Mouse (Mus musculus): ENCODE data around the gene Trp53tg5. TPM values are rescaled to one million over a fixed set of nuclear protein-coding genes. Genes with fewer than 3 reads are reported as not detected.

The Trp53tg5 gene
- total RNA-seq (2021): not detected
- long read RNA-seq, experiment 1: 0 reads
- long read RNA-seq, experiment 2: 0 reads

DNA sequence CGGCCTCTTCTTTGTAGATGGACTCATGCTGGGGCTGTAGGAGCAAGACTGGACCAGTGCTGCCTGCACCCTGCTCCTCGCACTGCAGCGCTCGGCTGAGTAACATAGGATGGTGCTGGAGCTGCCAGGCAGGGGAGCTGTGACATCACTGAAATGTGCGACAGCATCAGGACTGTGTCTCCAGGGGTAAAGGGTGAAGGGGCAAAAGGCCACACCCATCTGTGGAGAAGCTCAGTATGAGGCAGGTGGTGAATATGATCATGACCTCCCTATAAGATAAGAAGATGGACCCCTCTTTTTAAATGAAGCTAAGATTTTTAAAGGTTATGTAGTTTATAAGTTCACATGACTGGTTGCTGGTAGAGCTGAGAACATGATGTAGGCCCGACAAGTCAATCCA, at the start of gene Trp53tg5:
Gene Trp53tg5 (minus strand): TSS at position 101 of the 400 bp plus-strand sequence.
- no peak for DNase-seq

DNA sequence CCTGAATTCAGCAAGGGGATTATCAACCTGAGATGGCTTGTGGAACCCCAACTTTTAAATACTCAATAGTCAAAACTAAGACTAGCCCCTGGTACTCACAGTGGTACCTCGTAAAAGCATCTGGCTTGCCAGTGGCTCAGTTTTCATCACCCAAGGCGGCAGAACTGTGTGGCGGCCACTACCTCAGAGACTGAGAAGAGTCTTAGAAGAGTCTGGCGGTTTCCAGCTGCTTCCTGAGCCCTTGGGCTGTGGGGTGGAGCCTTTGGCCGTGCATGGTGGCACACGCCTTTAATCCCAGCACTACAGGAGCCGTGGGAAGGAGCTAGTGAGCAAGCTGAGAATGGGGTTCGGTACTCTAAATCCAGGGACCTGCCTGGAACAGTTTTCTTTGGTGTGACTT, 48.8 kb upstream of the Trp53tg5 start:
- no peak for DNase-seq

GRCm38 (mm10) chr2:164521841-164522240, 48.3 kb upstream of the Trp53tg5 start:
- peak in 1 of 2 experiments; percentile 30 for DNase-seq

DNA sequence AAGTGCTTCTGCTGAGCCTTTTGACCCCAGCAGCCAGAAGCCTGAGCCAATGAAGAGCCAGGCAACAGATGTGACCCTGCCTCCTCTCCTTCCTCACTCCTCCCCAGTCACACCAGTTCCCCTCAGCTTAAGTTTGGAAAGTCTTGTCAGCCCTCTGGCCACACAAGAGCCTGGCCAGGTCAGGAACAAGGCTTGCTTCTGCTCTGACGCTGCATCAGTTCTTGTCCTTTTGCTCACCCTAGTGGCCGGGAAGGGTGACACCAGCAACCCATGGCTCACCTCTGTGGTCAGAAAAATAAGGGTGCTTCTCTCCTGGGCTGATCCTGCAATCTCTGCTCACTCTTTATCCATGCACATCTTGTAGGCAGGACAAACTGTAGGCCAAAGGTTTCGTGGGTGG, 47.3 kb upstream of the Trp53tg5 start:
- peak; percentile 61 to 62 for DNase-seq

DNA sequence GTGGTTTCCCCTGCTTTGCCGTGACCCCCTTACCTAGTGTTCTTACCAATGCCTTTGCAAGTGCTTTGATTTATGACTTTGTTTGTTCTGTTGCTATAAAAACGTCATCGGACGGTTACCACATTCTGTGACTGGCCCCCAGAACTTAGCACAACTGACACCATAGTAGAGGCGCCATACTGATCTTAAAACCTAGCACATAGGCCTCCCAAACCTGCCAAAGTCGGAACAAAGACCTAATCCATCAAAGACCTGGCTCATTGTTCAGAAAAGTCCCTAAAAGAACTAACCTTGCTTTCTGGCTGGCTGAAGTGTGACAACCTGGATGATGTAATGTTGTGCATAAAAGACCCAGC, 45.6 kb upstream of the Trp53tg5 start:
- DNase-seq: no peak

DNA sequence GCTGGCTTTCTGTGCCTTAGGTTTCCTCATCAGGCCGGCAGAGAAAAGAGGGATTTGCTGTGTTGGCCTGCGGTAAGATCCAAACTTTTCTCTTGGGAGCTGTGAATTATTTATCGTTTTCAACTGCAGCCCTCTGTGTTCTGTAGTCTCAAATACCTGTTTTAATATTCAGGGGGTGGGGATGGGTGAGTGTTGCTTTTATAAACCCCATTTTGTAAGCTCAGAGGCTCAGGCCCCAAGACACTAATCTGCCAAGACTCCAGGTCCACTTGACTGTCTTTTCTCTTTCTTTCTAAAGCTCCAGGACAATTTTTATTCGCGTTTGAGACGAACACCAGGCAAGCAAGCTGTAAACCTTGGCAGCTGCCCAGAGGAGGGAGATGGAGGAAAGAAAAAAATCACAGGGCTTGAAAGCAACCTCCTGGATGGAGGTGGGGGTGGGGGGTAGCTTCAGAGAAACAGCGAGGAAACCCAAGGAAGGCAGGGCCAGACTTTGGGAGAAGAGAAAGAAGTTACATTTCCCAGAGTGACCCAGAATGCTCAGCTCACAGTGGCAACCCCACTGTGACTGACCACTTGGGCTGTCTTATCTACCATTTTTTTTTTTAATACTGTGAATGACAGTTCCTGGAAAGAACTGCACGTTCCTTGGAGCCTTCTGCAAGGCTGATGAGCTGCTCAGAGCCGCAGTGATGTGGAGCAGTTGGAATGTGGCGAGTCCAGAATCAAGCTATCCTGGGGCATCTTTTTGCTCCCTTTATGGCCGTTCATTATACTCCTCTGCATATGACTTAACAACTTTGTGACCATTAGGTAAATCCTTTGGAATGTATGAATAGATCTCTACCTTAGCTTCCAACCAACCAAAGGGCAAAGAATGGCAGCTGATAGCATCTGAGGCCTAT, 45.0 kb upstream of the Trp53tg5 start:
- DNase-seq: no peak

- DNase-seq: peak; percentile 71 to 73
Measured at GRCm38 (mm10) chr2:164517485-164518221, 44.1 kb upstream of the Trp53tg5 start.

DNA sequence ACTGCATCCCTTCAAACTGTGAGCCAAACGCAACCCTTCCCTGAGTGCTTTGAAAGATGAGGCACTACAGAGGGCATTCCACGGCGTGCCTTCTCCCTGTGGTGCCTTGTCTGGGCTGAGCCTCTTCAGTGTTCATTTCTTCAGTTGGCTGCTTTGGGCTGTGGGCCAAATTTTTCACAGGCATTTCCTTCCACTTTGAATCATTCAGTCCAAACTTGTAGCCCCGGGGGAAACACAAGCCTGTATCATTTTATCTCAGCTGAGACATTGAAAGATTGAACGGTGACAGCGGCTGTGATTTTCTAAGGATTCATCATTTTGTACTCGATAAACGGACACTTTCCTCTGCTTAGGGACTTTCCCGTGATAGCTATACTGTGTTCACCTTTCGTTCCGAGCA, 43.1 kb upstream of the Trp53tg5 start:
- no peak for DNase-seq

DNA sequence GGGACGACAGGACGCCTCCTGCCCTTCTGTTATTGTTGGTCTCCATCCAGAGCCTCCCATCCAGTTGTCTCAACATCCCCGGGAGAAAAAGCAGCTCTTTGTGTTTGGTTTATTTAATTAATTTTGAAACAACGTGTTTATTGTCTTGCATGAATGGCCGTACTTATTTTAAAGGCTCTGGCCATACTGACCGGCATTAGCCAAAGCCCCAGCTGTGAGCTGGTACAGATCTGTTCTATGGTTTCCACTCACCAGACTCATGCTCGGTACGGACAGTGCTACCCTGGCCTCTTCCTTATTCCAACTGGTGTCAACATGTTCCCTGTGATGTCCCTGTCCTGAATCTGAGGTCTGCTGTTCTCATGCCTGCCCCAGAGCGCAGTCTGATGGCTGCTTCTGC, 42.4 kb upstream of the Trp53tg5 start:
- no peak for DNase-seq

GRCm38 (mm10) chr2:164514916-164515315, 41.4 kb upstream of the Trp53tg5 start:
- no peak for DNase-seq

GRCm38 (mm10) chr2:164513389-164513788, 39.9 kb upstream of the Trp53tg5 start:
- DNase-seq: peak; percentile 61 to 87

DNA sequence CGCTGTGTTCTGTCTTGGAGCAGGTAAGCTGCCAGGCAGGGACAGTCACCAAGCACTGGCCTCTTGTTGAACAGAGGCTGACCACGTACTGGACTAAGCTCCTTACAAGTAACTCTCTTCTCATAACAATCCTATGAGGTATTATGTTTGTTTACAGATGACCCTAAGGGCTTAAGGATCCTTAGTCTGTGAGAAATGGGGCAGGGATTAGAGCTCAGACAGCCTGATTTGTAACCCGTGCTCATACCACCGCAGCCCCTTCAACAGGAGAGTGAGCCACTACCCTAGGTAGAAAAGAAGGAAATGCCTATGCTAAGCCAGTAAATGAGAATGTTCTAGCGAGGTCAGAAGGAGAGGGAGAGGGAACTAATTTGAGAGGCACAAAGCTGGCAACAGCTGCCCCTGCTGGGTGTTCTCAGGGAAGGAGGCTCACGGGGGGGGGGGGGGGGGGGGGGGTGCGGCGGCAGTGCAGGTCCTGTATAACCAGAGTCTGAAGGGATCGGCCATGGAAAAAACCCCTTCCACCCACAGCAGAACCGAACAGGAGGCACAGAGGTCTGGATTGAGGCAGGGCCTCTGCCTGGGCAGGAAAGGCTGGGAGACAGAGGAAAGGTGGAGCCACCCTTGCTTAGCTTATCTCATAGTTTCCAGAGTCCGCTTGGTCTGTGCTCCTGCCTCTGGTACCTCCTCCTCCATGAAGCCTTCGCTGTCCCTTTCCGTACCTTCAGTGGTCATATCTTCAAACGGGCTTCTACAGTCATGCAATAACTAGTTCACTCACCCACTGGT, 38.8 kb upstream of the Trp53tg5 start:
- DNase-seq: peak; percentile 22 to 64

- DNase-seq: no peak
Measured at GRCm38 (mm10) chr2:164510621-164511190, 37.2 kb upstream of the Trp53tg5 start.

DNA sequence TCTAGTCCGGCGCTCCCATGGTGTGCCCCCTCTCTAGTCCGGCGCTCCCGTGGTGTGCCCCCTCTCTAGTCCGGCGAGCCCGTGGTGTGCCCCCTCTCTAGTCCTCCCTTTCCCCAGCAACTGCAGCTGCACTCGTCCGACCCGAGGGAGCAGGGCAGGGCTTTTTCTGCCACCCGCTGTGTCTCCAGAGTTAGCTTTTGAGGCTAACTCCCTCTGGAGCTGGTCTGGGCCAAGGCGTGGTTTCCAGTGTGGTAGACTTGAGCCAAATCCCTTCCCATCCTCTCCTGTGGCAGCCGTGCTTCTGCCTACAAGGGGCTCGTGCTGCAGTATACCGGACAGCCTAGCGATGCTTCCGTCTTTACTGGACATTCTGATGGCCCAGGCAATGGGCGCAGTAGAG, 34.3 kb upstream of the Trp53tg5 start:
- DNase-seq: no peak

DNA sequence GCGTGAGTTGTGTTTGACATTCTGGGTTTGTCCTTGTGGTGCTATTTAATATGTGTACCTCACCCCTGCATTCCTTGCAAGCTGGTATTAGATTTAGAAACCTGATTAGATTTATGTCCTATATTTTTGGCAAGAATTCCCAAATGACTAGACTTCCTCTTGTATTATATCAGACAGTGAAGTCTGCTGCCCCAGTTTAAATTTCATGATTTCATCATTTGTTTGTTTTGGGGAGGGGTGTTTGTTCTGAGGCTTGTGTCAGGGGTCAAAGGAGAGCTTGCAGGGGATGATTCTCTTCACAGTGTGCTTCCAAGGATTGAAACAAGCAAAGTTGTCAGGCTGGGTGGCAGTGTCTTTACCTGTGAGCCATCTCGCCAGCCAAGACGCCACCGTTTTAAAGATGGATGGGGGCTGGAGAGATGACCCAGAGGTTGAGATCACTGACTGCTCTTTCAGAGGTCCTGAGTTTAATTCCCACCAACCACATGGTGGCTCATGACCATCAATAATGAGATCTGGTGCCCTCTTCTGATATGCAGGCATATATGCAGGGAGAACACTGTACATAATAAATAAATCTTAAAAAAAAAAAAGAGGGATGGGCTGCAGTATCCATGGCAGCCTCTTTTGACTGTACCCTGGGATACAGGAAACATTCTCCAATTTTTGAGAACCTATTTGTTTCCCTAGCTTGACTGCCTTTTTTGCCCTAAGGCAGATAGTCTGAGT, 32.3 kb upstream of the Trp53tg5 start:
- no peak for DNase-seq

- no peak for DNase-seq
Measured at GRCm38 (mm10) chr2:164504919-164505318, 31.4 kb upstream of the Trp53tg5 start.

GRCm38 (mm10) chr2:164500511-164500910, 27.0 kb upstream of the Trp53tg5 start:
- peak in 1 of 2 experiments; percentile 21 for DNase-seq

DNA sequence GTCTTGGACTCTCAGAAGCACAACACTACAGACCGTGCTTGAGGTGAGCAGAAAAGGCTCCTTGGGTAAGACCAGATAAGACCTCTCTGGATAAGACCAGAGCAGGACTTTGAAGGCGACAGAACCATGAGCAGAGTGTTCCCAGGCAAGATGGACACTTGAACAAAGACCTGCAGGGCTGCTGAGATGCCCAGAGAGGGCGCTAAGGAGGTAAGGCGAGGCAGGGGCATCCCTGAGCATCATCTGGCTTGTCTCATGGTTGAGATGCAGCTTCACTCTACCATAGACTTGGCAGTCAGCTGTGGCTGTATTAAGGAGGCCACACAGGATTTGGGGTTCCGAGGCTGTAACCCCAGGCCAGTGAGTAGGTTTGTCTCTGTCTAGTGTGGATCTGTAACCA, 25.8 kb upstream of the Trp53tg5 start:
- DNase-seq: no peak

GRCm38 (mm10) chr2:164497691-164498268, 24.3 kb upstream of the Trp53tg5 start:
- no peak for DNase-seq

GRCm38 (mm10) chr2:164496847-164497690, 23.5 kb upstream of the Trp53tg5 start, which contains the start of gene Pigt:
Gene Pigt, plus strand, starts transcription at chr2:164497520.
- peak; percentile 92 to 93 for DNase-seq

Data from heart, adult 18-20 months (tissue).